Mouse (Mus musculus) kidney, postnatal 4 days (tissue): ENCODE data around the gene Tapbp.

Source experiments
- DNase-seq, 2 experiments: peaks; one replicate each; pipeline ENCODE4 v3.0.0; 2021; ENCODE audit warnings: mixed read lengths in 2 of 2

Gene Tapbp

GRCm38 (mm10) chr17:33908331-33909076 is 7.2 kb upstream of the Tapbp start:
- peak; percentile 60 to 74 for DNase-seq

GRCm38 (mm10) chr17:33909077-33909868 is 6.4 kb upstream of the Tapbp start, which contains the start of gene Daxx:
TSS of gene Daxx (plus strand) at chr17:33909414.
- DNase-seq = peak; percentile 99 to 100

GRCm38 (mm10) chr17:33909869-33910250 is 5.8 kb upstream of the Tapbp start:
- DNase-seq = peak; percentile 55 to 70

DNA sequence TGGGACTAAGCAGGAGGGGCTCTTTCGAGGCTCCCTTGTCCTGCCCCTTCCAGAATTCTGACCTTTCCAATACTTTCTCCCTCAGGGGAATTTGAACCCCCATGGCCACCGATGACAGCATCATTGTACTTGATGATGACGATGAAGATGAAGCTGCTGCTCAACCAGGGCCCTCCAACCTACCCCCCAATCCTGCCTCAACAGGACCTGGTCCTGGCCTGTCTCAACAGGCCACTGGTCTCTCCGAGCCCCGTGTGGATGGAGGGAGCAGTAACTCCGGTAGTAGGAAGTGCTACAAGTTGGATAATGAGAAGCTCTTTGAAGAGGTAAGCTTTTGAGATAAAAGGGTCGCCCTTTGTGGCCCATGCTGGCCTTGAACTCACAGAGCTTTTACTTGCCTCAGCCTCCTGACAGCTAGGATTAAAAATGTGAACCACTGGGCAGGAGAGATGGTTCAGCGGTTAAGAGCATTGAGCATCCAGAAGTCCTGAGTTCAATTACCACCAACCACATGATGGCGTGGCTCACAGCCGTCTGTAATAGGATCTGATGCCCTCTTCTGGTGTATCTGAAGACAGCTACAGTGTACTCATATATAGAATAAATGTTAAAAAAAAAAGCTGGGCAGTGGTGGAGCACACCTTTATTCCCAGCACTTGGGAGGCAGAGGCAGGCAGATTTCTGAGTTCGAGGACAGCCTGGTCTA is 5.2 kb upstream of the Tapbp start:
- no peak for DNase-seq

DNA sequence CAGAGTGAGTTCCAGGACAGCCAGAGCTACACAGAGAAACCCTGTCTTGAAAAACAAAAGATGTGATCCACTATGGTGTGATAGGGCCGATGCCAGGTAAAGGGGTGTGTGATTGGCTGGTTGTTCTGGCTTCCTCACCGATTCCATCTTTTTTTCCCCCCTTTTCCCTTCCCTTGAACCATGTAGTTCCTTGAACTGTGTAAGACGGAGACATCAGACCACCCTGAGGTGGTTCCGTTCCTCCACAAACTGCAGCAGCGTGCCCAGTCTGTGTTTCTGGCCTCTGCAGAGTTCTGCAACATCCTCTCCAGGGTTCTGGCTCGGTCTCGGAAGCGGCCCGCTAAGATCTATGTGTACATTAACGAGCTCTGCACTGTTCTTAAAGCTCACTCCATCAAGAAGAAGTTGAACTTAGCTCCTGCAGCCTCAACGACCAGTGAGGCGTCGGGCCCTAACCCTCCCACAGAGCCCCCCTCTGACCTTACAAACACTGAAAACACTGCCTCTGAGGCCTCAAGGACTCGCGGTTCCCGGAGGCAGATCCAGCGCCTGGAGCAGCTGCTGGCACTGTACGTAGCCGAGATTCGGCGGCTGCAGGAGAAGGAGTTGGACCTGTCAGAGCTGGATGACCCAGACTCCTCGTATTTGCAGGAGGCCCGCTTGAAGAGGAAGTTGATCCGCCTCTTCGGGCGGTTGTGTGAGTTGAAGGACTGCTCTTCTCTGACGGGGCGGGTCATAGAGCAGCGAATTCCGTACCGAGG is 4.5 kb upstream of the Tapbp start:
- DNase-seq = no peak

GRCm38 (mm10) chr17:33911813-33912414 is 3.8 kb upstream of the Tapbp start:
- no peak for DNase-seq

DNA sequence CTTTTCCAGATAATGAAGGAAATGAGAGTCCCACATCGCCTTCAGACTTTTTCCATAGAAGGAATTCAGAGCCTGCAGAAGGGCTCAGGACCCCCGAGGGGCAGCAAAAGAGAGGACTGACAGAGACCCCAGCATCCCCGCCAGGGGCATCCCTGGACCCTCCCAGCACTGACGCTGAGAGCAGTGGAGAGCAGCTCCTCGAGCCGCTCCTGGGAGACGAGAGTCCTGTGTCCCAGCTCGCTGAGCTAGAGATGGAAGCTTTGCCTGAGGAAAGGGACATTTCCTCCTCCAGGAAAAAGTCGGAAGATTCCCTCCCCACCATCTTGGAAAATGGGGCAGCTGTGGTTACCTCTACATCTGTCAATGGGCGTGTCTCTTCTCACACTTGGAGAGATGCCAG is 2.4 kb upstream of the Tapbp start:
- no peak for DNase-seq

GRCm38 (mm10) chr17:33913905-33914304 is 1.8 kb upstream of the Tapbp start:
- no peak for DNase-seq

GRCm38 (mm10) chr17:33914969-33915391 is 719 bp upstream of the Tapbp start:
- DNase-seq = no peak

GRCm38 (mm10) chr17:33916294-33916693 is 595 bp downstream of the Tapbp start:
- no peak for DNase-seq

DNA sequence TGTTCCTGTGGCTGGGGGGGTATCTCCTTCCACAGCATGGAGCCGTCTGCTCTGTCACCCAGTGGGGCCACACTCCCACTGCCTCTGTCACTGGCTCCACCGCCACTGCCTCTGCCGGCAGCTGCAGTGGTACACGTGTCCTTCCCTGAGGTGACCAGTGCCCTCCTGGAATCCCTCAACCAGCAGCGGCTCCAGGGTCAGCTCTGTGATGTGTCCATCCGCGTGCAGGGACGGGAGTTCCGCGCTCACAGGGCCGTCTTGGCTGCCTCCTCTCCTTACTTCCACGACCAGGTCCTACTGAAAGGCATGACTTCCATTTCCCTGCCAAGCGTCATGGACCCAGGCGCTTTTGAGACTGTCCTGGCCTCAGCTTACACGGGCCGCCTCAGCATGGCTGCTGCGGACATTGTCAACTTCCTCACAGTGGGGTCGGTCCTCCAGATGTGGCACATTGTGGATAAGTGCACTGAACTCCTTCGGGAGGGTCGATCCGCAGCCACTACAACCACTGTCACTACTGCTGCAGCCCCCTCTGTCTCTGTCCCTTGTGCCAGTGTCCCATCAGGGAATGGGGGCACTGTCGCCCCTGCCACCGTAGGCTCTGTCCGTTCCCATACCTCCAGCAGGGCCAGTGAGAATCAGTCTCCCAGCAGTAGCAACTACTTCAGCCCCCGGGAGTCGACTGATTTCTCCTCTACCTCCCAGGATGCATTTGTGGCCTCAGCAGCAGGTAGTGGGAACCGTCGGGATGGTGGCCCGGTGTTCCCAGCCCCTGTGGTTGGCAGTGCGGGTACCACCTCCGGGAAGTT is 1.4 kb downstream of the Tapbp start:
- peak in 1 of 2 experiments; percentile 41 for DNase-seq

DNA sequence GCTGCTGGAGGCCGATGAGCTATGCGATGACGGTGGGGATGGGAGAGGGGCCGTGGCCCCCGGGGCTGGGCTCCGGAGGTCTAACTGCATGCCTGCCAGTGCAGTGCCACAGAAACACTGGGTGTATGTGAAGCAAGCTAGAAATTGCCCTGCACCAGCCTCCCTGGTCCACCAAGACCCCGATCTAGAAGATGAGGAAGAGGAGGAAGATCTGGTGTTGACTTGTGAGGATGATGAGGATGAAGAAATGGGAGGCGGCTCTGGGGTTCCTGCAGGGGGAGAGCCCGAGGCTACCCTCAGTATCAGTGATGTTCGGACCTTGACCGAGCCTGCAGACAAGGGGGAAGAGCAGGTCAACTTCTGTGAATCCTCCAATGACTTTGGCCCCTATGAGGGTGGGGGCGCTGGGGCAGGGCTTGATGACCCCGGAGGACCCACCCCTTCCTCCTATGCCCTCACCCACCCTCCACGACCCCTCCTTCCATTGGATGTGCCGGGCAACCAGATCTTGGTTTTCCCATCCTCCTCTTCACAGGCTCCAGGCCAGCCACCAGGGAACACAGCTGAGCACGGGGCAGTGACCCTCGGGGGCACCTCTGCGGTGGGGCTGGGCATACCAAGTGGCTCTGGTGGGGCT is 2.1 kb downstream of the Tapbp start:
- no peak for DNase-seq

GRCm38 (mm10) chr17:33918293-33919203 is 2.8 kb downstream of the Tapbp start:
- peak; percentile 30 to 37 for DNase-seq

DNA sequence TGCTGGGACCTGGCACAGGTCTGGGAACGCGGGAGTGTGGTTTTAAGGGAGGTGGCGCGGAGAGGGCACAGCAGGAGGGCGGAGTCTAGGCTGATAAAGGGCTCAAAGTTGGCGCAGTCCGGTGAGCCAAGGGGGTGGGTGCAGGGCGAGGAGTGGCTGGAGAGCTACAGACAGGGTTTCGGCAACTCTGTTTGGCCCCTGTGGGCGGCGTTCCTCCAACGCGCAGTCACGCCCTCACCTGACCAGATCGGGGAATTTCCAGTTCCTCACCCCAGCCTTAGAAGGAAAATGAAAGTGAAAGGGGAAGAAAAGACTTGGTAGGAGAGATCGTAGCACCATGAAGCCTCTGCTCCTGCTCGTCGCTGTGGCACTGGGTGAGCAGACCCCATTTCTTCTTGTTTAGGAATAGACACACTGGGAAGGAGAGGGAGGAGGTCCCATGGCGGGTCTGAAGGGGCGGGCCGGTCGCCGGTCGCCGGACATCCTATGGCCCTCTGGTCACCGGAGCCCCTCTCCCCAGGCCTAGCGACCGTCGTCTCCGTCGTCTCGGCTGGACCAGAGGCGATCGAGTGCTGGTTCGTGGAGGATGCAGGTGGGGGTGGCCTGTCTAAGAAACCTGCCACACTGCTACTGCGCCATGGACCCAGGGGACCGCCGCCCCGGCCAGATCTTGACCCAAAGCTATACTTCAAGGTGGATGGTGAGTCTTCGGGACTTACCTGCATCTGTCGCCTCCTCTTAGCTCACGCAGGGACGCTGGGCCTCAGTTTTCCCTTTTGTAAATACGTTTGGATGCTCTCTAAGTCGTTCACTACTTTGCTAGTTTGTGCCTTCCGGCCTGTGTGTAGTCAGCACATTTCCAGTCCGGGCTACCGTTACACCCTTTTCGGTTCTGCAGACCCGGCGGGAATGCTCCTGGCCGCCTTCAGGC is 3.9 kb downstream of the Tapbp start:
- DNase-seq = peak; percentile 81 to 89

- peak; percentile 91 to 93 for DNase-seq
Measured at GRCm38 (mm10) chr17:33920282-33921097, 4.8 kb downstream of the Tapbp start.

- no peak for DNase-seq
Measured at GRCm38 (mm10) chr17:33921361-33921760, 5.7 kb downstream of the Tapbp start.

- DNase-seq = peak; percentile 77 to 78
Measured at GRCm38 (mm10) chr17:33924577-33925283, 9.0 kb downstream of the Tapbp start.
